Mouse (Mus musculus) v-Abl transformed pro-B cells (cell line): Measurements from ENCODE around the gene Rsc1a1.

Experiments used
- in situ Hi-C, 2 experiments: fragments of 400-800 bp; cut with MboI; formaldehyde crosslinking; loops; one replicate each; pipeline ENCODE4 v1.15.1; 2025; ENCODE audit not compliant: unreplicated experiment in 2 of 2

The Rsc1a1 gene

DNA sequence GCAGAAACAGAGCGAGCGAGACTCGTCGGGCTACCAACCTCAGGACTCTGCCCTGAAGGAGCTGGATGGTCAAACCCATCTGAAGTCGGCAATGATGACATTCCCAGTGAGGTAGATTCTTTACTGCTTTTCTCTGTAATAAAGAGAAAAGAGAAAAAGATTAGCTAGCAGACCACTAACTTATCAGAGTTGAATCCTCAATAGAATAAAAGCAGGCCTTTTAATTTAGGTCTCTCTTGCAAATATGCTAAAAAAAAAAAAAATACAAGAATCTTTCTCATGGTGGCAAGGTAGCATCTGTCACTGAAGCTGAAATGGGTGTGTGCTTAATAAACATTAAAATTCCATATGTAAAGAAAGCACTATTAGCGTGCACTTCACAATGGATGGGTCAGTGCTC lies at the start of gene Rsc1a1:
Gene Rsc1a1, minus strand, starts transcription at position 101 of the 400 bp plus-strand sequence.
- in situ Hi-C loops, result no loop called here

DNA sequence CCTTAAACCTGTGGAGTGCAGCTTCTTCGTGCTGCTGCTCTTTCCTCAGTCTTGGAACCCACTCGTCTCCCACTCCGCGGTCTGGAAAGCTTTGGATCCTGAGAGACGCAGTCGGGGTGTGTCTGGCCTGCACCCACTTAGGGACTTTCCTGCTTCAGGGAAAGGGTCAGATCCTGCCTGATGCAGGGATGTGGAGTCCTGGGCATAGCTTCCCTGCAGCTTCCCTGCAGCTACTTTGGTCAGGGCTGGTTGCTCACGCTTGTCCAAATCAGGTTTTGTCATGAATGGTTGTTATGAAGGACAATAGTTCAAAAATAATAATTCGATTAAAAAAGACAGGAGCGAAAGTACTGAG lies 49.8 kb upstream of the Rsc1a1 start:
- in situ Hi-C loops, result loop anchor here in 1 of 2 experiments (5.0 kb wide), 1 partner anchor 47 kb away; no protein-coding TSS in a partner anchor

DNA sequence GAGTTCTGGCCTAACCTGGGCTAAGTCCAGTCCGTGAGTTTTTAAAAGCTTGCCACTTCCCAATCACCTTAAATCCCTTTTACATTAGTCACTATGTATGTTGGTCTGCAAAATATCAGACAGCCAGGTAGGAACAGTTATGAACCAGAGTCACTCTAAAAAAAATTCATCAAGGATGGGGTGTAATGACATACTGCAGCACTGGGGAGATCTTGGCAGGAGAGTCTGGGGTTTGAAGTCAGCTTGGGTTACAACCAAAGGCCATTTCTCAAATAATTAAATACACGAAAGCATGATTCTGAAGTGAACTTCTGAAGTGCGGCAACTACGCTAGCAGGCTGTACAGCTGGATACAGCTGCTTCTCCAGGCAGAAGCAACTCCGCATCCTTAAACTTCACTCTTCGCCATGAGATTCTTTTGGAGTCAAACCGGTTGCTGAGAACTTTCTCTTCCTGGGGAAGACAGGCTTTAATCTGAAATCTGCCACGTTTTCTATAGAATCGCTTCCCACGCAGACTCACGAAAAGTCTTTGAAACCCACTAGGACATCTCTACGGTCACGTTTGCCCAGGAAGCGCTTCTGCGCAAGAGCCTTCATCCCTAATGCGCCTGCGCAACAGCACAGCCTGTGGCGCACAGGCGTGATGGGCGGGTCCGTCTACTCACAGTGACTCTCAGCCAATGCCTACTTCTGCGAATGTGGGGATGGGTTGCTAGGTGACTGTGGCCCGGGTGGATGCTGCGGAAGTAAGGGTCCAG lies 49.2 kb upstream of the Rsc1a1 start:
- in situ Hi-C loops, result loop anchor here in 1 of 2 experiments (5.0 kb wide), 1 partner anchor 48 kb away; no protein-coding TSS in a partner anchor

DNA sequence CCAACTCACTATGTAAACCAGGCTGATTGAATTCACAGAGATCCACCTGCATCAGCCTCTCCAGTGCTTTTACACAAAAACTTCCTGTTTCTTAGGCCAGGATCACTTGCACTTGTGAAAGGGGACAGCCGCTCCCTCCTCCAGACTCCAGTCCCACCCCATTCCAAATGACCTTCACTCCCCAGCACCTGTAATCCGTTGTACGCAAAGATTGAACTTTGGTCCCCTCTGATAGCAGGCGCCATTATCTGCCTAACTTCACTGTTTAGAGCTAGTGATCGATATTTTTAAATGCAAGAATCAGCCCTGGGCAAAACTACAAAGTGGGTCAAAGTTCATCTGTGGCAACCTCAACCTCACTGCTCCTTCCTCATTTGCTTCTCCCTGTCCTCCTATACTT lies 46.4 kb upstream of the Rsc1a1 start:
- in situ Hi-C loops, result no loop called here

DNA sequence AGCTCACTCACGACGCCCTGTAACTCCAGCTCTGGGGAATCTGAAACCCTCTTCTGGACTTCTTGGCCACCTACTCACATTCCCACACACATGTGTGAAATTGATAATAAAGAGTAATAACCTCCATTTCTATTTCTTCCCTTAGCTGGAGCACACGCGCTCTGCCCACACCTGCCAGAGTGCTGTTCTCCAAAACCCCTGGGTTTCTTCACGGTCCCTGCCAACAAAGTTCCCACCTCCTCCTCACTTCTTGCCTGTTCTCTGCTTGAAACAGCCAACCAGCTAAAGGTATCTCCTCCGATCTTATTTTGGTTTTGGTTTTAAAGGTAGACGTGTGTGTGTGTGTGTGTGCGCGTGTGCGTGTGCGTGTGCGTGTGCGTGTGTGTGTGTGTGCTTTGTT lies 45.0 kb upstream of the Rsc1a1 start:
- in situ Hi-C loops, result no loop called here

DNA sequence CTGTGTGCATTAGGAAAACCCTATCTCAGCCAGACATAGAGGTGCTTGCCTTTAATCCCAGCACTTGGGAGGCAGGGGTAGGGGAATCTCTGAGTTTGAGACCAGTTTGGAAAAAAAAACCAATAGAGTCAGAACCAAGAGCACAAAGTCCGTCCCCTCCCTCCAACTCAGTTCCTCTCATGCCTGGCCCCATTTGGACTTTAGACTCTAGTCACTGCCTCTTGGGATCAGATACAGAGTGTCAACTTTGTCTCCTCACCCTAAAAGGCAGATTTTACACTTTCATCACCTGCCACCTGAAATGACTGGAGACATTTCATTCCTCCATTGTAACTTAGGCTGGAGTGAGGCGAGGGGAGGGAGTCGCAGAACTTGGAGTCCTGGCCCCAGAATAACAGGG lies 43.9 kb upstream of the Rsc1a1 start:
- in situ Hi-C loops, result loop anchor here in 1 of 2 experiments (10.0 kb wide), 1 partner anchor 174 kb away; no protein-coding TSS in a partner anchor

DNA sequence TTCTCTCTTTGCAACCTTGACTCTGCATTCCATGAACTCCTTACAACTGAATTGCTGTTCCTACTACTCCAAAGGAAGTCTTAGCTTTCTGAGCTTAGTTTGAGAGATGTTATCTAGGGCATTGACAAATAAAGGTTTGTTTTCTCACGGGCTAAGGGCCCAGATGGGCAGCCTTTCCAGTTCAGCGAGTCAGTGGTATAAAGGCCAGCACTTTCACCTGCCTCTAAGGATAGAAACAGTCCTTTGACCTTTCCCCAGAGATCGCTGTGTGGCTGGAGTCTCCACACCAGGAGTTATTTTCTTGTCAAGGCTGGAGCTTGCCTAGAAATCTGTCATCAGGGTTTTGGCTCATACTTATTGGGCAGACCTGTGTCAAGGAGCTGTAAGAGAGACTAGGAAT lies 40.3 kb upstream of the Rsc1a1 start:
- in situ Hi-C loops, result loop anchor here in 1 of 2 experiments (10.0 kb wide), 1 partner anchor 171 kb away; no protein-coding TSS in a partner anchor

DNA sequence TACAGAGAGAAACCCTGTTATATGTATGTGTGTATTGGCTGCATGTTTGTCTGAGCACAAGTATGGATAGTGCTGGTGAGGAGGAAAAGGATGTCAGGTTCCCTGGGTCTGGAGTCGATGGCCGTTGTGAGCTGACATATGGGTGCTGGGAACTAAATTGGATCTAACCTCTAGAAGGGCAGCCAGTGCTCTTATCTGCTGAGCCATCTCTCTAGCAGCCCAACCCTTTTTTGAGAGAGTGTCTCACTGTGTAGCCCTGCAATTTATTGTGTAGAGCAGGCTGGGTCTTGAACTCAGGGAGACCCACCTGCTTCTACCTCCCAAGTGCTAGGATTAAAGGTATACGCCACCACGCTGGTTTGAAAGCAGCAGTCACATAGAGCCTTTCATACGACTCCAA lies 39.9 kb upstream of the Rsc1a1 start:
- in situ Hi-C loops, result loop anchor here in 1 of 2 experiments (10.0 kb wide), 1 partner anchor 170 kb away; no protein-coding TSS in a partner anchor

DNA sequence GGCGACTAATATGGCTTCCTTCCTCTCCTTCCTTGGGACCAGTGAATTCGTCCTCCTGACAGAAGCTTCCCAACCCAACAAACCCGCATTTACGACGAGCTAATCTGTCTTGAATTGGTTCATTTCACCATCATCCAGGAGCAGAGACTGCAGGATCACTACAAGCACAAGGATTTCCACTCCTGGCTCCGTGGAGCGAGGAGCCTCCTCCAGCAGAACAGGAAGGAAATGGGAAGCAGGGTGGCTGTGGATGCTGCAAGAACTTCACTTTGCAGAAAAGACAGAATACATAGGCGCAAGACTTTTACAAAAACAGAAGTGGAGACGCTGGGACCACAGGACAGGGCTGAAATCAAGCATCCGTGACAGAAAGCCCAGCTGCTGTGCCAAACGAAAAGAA lies 39.2 kb upstream of the Rsc1a1 start:
- in situ Hi-C loops, result loop anchor here in 1 of 2 experiments (5.0 to 10.0 kb wide), 2 partner anchors 68 to 170 kb away; partner anchors contain the start of genes Casp9 and Dnajc16

DNA sequence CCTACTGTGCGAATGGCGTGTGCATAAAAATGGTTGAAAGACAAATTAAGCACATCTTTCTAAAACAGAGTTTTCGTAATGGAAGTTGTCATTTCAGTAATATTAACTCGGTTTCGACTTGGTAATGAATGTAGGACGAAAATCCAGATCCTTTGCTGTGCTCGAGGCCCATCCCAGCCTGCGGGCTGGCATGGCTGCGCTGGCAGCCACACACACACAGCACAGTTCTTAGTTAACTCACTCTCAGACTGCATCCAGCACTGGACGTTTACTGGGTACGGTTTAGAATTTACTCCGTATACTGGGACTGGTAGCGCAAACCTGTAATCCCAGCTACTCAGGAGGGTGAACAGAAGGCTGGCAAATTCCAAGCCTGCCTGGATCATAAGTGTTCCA lies 38.3 kb upstream of the Rsc1a1 start:
- in situ Hi-C loops, result loop anchor here in 1 of 2 experiments (5.0 to 10.0 kb wide), 2 partner anchors 69 to 169 kb away; partner anchors contain the start of genes Casp9 and Dnajc16

DNA sequence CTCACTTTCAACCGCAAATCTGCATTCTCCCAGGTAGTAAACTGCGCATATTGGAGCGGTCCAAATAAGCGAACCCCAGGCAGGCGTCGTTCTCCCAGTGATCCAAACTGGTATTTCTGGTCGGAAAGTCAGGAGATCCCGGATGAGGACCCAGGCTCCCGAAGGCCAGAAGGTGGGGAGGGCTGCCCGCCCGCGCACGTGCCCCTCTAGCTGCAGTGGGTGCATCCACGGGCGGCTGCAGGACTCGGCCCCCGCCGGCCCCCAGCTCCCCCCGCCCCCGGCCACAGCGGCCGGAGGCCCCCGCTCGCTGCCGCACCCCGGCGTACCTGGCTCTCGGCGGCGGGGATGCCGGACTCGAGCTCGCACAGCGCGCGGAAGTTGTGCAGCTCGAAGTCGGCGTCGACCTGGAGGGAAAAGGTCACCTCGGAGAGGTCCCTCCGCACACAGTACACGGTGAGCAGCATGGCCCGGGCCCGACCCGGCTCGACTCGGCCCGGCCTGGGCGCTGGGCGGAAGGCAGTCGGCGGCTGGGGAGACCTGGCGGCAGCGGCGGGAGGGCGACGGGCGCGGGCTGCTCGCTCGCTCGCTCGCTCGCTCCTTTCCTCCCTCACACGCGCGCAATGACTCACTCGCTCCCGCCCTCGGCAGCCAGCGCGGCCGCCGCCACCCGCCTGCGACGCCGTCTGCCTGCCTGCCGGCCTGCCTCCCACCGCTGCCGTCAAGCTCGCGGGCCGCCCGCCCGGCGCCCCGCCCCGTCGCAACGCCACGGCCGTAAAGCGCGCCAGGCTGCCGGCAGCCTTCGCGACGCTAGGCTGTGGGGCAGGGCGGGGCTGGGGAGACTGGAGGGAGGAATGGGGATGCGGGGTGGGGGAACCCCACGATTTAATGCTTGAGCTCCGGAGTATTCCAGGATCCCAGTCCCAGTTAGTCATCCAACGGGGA lies 37.6 kb upstream of the Rsc1a1 start, which contains the start of gene Ddi2:
Gene Ddi2, minus strand, starts transcription at position 689 of the 942 bp plus-strand sequence.
- in situ Hi-C loops, result loop anchor here in 1 of 2 experiments (5.0 to 10.0 kb wide), 2 partner anchors 69 to 168 kb away; partner anchors contain the start of genes Casp9 and Dnajc16

DNA sequence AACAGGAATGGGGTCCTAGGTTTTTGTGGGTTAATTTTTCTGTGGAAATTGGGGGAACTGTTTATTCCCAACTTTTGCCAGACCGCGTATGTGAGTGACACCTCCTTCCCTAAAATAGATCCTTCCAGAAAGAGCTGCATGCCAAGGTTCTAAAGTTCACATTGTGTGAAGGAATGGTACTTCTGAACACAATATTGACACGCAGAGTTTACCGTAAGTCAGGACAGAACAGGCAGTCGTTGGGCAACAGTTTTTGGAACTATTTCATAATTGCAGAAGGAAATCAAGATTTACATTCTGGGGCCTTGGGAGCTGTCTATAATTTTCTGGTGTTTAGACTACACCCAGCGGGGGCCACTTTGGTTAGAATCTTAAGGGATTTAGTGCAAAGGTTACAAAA lies 36.6 kb upstream of the Rsc1a1 start:
- in situ Hi-C loops, result loop anchor here in 1 of 2 experiments (5.0 to 10.0 kb wide), 2 partner anchors 70 to 167 kb away; partner anchors contain the start of genes Casp9 and Dnajc16

DNA sequence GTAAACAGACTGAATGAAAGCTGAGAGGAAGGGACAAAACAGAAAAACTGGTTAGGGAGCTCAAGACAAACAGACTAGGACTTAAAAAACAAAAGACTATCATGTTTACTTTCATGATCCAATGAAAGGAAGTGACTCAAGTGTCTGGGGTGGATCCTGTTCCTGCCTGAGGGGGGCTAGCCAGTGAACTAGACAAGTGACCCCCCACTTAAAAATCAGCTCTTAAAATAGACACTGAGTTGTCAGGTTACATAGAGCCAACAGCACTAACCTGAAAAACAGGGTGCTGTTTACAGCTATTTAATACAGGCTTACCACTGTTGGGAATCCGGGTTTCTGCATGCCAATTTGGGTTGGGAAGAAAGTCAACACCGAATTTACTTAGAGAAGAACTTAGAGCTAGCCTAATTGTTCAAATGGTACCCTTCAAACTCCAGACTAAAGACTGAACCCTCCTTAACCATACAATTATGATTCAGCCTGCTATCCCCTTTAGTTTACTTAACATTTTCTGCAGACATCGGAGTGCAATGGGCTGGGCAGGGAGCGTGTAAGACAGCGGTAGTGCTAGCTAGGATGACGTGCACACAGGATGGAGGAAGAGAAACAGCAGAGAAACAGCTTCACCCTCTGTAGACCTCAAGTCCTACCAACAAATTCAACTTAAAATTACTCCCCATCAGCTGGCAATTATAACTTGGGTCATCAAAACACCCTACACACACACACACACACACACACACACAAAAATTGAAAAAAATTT lies 35.5 kb upstream of the Rsc1a1 start:
- in situ Hi-C loops, result loop anchor here in 1 of 2 experiments (5.0 to 10.0 kb wide), 2 partner anchors 71 to 166 kb away; partner anchors contain the start of genes Casp9 and Dnajc16

DNA sequence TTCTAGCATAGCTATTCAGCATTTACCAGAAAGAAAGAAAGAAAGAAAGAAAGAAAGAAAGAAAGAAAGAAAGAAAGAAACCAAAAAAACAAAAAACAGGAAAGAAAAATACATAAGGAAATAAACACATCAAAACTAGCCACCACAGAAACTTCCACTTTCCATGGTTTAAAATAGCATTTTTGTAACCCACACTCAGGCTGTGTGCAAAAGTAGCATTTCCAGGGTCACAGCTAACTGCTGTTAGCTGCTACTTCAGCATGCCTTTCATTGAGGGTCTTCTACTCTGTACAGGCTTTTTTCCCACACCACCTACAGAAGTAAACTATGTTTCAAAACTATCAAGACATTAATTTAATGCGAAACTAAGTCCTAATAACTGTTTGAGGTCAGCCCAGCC lies 33.9 kb upstream of the Rsc1a1 start:
- in situ Hi-C loops, result no loop called here

DNA sequence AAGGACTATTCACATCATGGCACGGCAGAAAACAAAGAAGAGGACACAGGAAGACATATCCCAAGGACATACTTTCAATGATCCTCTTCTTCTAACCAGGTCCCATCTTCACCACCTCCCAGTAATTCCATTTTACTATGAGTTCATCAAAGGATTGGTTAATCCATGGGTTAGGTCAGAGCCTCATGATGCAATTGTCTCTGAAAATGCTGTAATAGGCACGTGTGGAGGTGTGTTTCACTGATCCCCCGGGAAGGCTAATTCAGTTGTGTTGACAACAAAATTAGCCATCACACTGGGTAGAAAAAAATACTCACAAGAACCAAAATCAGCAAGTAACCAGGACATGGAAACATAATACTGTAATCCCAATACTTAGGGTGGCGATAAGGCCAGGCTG lies 32.2 kb upstream of the Rsc1a1 start:
- in situ Hi-C loops, result no loop called here

DNA sequence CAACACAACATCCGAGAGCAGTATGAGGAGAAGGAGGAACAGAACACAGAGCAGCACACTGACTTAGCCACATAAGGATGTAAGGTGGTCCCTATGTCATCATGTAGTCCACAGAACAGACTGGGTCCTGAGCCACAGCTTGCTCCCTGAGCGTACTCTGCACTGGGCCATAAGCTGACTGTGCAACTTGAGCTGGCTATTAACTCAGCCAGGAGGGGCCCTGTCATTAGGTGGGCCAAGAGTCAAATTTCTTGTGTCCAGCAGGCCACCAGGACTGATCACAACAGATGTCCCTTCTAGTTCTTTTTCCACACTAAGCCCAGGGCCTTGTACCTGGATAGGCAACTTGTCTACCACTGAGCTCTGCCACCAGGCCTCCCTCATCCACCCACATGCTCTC lies 29.6 kb upstream of the Rsc1a1 start:
- in situ Hi-C loops, result no loop called here

DNA sequence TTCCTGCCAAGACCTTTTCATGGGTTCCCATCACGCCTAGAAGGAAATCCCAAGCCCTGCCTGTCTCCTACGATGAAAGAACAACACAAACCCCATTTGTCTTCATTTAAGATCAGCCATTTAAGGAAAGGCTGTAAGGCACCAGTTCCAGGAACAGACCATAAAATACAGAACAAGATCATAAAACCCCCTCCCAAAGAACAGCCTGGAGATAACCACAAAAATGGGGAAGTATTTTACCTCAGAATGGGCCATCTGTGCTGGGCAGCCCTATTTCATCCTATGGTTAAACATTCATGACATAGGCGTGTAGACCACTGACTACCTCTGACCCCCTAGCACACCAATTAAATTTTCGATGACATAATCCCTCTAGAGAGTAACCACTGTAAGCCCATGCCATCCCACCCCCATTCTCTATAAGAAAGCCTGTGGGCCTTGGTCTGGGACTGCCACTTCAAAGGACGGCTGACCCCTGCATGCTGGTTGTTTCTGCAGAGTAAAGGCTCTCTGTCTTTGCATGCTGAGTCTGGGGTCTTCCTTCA lies 28.3 kb upstream of the Rsc1a1 start:
- in situ Hi-C loops, result no loop called here

DNA sequence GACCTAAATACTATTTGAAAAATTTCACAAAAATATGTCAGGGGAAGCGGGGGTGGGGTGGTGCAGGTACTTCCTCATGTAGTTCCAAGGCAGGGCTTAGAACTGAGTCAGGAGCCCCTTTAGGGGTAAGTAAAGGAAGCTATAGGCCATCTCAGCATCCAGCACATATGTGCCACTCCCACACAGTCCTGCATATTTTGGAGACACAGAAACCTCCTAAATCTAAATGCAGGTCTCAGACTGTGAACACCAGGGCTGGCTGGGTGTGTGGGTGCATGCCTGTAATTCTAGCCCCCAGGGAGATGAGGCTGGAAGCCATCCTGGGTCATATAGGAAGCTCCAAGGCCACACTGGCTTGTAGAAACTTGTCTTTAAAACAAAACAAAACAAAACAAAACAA lies 25.9 kb upstream of the Rsc1a1 start:
- in situ Hi-C loops, result no loop called here

DNA sequence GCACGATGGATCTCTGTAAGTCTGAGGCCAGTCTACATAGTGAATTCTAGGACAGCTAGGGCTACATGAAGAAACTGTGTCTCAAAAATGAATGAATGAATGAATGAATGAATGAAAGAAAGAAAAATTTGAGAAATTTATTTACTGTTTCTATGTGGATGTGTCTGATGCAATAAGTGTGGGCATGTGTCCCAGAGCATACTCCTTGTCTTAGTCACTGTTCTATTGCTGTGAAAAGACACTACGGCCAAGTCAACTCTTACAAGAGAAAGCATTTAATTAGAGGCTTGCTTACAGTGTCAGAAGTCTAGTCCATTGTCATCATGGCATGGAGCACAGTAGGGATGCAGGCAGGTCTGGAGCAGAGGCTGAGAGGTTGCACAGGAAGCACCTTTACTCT lies 23.6 kb upstream of the Rsc1a1 start:
- in situ Hi-C loops, result no loop called here

DNA sequence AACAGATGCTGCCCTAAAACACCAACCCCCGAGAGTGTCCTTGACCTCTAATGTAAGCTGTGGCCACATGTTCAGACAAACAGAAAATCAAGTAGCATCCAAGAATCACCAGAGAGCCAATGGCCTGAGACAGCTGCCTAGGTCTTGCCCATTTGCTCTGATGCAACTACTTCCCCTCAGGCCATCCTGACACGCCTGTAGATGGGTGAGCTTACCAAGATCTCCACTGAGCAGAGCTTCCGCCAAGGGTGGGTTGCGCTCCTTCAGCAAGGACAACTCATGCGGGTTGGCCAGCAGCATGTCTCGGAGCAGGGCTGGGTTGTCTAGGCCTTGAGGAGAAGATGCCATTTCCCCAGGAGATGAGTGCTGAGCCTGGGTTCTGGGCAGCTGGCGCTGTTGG lies 22.6 kb upstream of the Rsc1a1 start:
- in situ Hi-C loops, result no loop called here
